ENCODE assay signal across 16 mouse cellular contexts in genomic region chr2:171805376-171805775, GRCm38 (mm10).
DNase-seq lines count a peak whose midpoint lies in the region; ATAC-seq and TF ChIP-seq lines count a peak whose summit lies in the region.
"Had no signal": no experiment of that assay in that cellular context is flagged by ENCODE, and none has a peak within 500 bp of the region (broad histone marks: within the 10 kb centered on the region; RNA-seq: fewer than 3 reads in every experiment).

No protein-coding gene starts in this region.

- TF ChIP-seq POLR2A in limb, embryonic 14.5 days (IDR thresholded peaks at IDR 0.05; ENCODE audit: borderline replicate concordance, extremely low read depth, insufficient read depth, insufficient read length) = no peak

- intact Hi-C loops in heart, postnatal 25 days (cut with DNase I) = no loop called here
- intact Hi-C loops in heart, postnatal 36 days (cut with DNase I) = no loop called here

- H3K4me1 ChIP-seq in embryonic facial prominence, embryonic 14.5 days (ENCODE audit: control insufficient read depth, insufficient read depth, low read length) = no peaks in the 10 kb centered on the region
- no peaks in the 10 kb centered on the region for H3K4me1 ChIP-seq in embryonic facial prominence, embryonic 10.5 days
- H3K4me1 ChIP-seq in limb, embryonic 14.5 days (ENCODE audit: control insufficient read depth, insufficient read depth, low read length) = no peaks in the 10 kb centered on the region
- peaks cover 7% of the 10 kb centered on the region; the same call in 1 of the 2 replicates for H3K4me1 ChIP-seq in limb, embryonic 10.5 days
- H3K4me1 ChIP-seq: embryonic facial prominence, embryonic 12.5 days; midbrain, embryonic 13.5 days; stomach, embryonic 15.5 days had no signal

- WGBS in embryonic facial prominence, embryonic 14.5 days = 40% methylated on average over 5 of the region's 5 CpGs
- WGBS in embryonic facial prominence, embryonic 10.5 days = 69% methylated on average over 5 of the region's 5 CpGs
- 53% methylated on average over 5 of the region's 5 CpGs for whole genome bisulfite sequencing in limb, embryonic 14.5 days
- WGBS in limb, embryonic 10.5 days = 81% methylated on average over 5 of the region's 5 CpGs

- no peak overlapping the region for H3K4me3 ChIP-seq in embryonic facial prominence, embryonic 14.5 days (ENCODE audit: low read depth, low read length)
- H3K4me3 ChIP-seq in embryonic facial prominence, embryonic 10.5 days = no peak overlapping the region
- no peak overlapping the region for H3K4me3 ChIP-seq in limb, embryonic 14.5 days (replicated peaks; ENCODE audit: low read length)
- no peak overlapping the region for H3K4me3 ChIP-seq in limb, embryonic 10.5 days
- H3K4me3 ChIP-seq: embryonic facial prominence, embryonic 12.5 days; midbrain, embryonic 13.5 days; stomach, embryonic 15.5 days had no signal

- no peak overlapping the region for H3K27ac ChIP-seq in embryonic facial prominence, embryonic 14.5 days (replicated peaks; ENCODE audit: low read depth, low read length)
- H3K27ac ChIP-seq in embryonic facial prominence, embryonic 10.5 days (replicated peaks) = no peak overlapping the region
- H3K27ac ChIP-seq in limb, embryonic 14.5 days (replicated peaks; ENCODE audit: low read depth, low read length) = no peak overlapping the region
- no peak overlapping the region for H3K27ac ChIP-seq in limb, embryonic 10.5 days
- H3K27ac ChIP-seq: embryonic facial prominence, embryonic 12.5 days; midbrain, embryonic 13.5 days; stomach, embryonic 15.5 days had no signal

- ATAC-seq in embryonic facial prominence, embryonic 14.5 days (ENCODE audit: low read depth) = no peak
- peak; percentile 37; the same call in 1 of the 2 replicates for ATAC-seq in limb, embryonic 14.5 days (ENCODE audit: low FRiP score, low read depth)
- ATAC-seq: midbrain, embryonic 13.5 days had no signal

- peak; percentile 61 for DNase-seq in embryonic facial prominence, embryonic 14.5 days (ENCODE audit: low spot score)
- no peak for DNase-seq in embryonic facial prominence, embryonic 10.5 days (ENCODE audit: low spot score)
- DNase-seq in heart, adult 8-10 months (ENCODE audit: low spot score) = peak; percentile 31
- no peak for DNase-seq in heart, postnatal 25 days (ENCODE audit: low spot score)
- peak; percentile 22 for DNase-seq in limb, embryonic 14.5 days (ENCODE audit: low spot score)
- DNase-seq in limb, embryonic 10.5 days (ENCODE audit: low spot score) = no peak
- DNase-seq in heart, postnatal 36 days = peak; percentile 10 to 11
- DNase-seq in adrenal gland, postnatal 4 days (ENCODE audit: low spot score in 2 of 2) = no peak
- DNase-seq: adrenal gland, adult 2 months; cerebellum, adult 11 months; lung, adult 2 months; lung, postnatal 4 days; spleen, adult 18-20 months had no signal

- no peaks in the 10 kb centered on the region for H3K27me3 ChIP-seq in embryonic facial prominence, embryonic 14.5 days (replicated peaks; ENCODE audit: control insufficient read depth, insufficient read depth, low read length)
- no peaks in the 10 kb centered on the region for H3K27me3 ChIP-seq in embryonic facial prominence, embryonic 10.5 days (replicated peaks; ENCODE audit: low read depth, poor library complexity, severe bottlenecking)
- H3K27me3 ChIP-seq in limb, embryonic 14.5 days (ENCODE audit: control insufficient read depth, insufficient read depth, low read length) = no peaks in the 10 kb centered on the region
- H3K27me3 ChIP-seq in limb, embryonic 10.5 days (ENCODE audit: low read depth, poor library complexity, severe bottlenecking) = peaks cover 4% of the 10 kb centered on the region; the same call in 1 of the 2 replicates
- H3K27me3 ChIP-seq: embryonic facial prominence, embryonic 12.5 days; midbrain, embryonic 13.5 days; stomach, embryonic 15.5 days had no signal

- no peak overlapping the region for H3K4me2 ChIP-seq in embryonic facial prominence, embryonic 14.5 days (ENCODE audit: low read depth, low read length)
- H3K4me2 ChIP-seq in limb, embryonic 14.5 days (replicated peaks; ENCODE audit: low read depth, low read length, severe bottlenecking) = no peak overlapping the region
- H3K4me2 ChIP-seq: embryonic facial prominence, embryonic 12.5 days; midbrain, embryonic 13.5 days; stomach, embryonic 15.5 days had no signal

- no peaks in the 10 kb centered on the region for H3K9me3 ChIP-seq in embryonic facial prominence, embryonic 14.5 days (ENCODE audit: control insufficient read depth, low read length)
- no peaks in the 10 kb centered on the region for H3K9me3 ChIP-seq in embryonic facial prominence, embryonic 10.5 days
- H3K9me3 ChIP-seq in limb, embryonic 14.5 days (ENCODE audit: control insufficient read depth, low read length) = no peaks in the 10 kb centered on the region
- H3K9me3 ChIP-seq in limb, embryonic 10.5 days (replicated peaks) = no peaks in the 10 kb centered on the region
- H3K9me3 ChIP-seq: embryonic facial prominence, embryonic 12.5 days; midbrain, embryonic 13.5 days; stomach, embryonic 15.5 days had no signal

- H3K36me3 ChIP-seq in embryonic facial prominence, embryonic 14.5 days (ENCODE audit: control insufficient read depth, insufficient read depth, low read length) = no peaks in the 10 kb centered on the region
- H3K36me3 ChIP-seq in embryonic facial prominence, embryonic 10.5 days (replicated peaks) = no peaks in the 10 kb centered on the region
- H3K36me3 ChIP-seq in limb, embryonic 14.5 days (ENCODE audit: control insufficient read depth, insufficient read depth, low read length) = no peaks in the 10 kb centered on the region
- no peaks in the 10 kb centered on the region for H3K36me3 ChIP-seq in limb, embryonic 10.5 days
- H3K36me3 ChIP-seq: embryonic facial prominence, embryonic 12.5 days; midbrain, embryonic 13.5 days; stomach, embryonic 15.5 days had no signal

- no peak overlapping the region for H3K9ac ChIP-seq in embryonic facial prominence, embryonic 14.5 days (ENCODE audit: low read depth, low read length)
- no peak overlapping the region for H3K9ac ChIP-seq in limb, embryonic 14.5 days (ENCODE audit: low read depth, low read length, severe bottlenecking)
- H3K9ac ChIP-seq: embryonic facial prominence, embryonic 12.5 days; midbrain, embryonic 13.5 days; stomach, embryonic 15.5 days had no signal

Comparison
In these comparisons a context has a peak if more than half of its experiments do, and no peak if none do; other contexts are left out.
1. DNase-seq: peak in embryonic facial prominence, embryonic 14.5 days (single experiment), heart, adult 8-10 months (single experiment), limb, embryonic 14.5 days (single experiment) and heart, postnatal 36 days (2 of 2); none in embryonic facial prominence, embryonic 10.5 days (single experiment), heart, postnatal 25 days (single experiment), limb, embryonic 10.5 days (single experiment) and adrenal gland, postnatal 4 days (0 of 2).